Mouse (Mus musculus) cerebellum, adult 2 months (tissue): ENCODE data around the gene Tpp1.

ENCODE experiments used
- CTCF ChIP-seq: fragments of 200-500 bp; IDR thresholded peaks from 2 replicates; pipeline ENCODE4 v1.5.1; 2011; ENCODE audit warnings: low read depth, mild to moderate bottlenecking, control low read depth, low read length, moderate library complexity, borderline replicate concordance; ENCODE audit not compliant: insufficient read depth
- POLR2A ChIP-seq: fragments of 200-500 bp; IDR thresholded peaks from 2 replicates; pipeline ENCODE4 v1.6.1; 2011; ENCODE audit warnings: low read length, control low read depth, borderline replicate concordance; ENCODE audit not compliant: insufficient read depth

- TF ChIP-seq POLR2A (no peak), CTCF (no peak)
These were observed 9.9 kb upstream of the Tpp1 start for GRCm38 (mm10) chr7:105761813-105762484.
